In the genomic region with DNA sequence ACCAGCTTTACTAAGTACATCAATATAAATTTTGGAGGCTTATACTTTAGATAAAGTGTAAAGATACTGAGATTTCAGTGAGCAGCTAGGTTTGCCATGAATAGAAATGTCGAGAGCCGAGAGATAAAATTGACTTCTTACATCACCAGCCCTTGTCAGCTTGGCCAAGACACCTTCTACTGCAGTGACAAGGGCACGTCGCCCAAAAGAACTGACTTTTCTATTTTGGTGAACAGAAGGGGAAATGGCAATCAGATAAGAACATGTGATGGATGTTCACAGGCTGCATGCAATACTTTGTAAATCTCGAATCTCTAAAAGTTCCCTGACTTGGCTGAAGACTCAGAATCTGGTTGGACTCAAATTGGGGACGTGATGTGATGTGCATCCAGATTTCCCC, we compare ENCODE assay signal across 17 mouse cellular contexts.
DNase-seq lines count a peak whose midpoint lies in the region; ATAC-seq and TF ChIP-seq lines count a peak whose summit lies in the region.
"Had no signal": no experiment of that assay in that cellular context is flagged by ENCODE, and none has a peak within 500 bp of the region (broad histone marks: within the 10 kb centered on the region; RNA-seq: fewer than 3 reads in every experiment).

No protein-coding gene starts in this region.

- TF ChIP-seq EP300 in heart, postnatal 0 days (IDR thresholded peaks at IDR 0.05; ENCODE audit: low read depth), result no peak

- ATAC-seq in heart, embryonic 13.5 days (ENCODE audit: extremely low read depth, insufficient number of reproducible peaks, low FRiP score, low TSS enrichment), result no peak
- 0 out of 2 replicates have a peak, but pooled peaks have one; percentile 30 for ATAC-seq in heart, postnatal 0 days (ENCODE audit: insufficient read depth, low read depth)
- ATAC-seq: forebrain, embryonic 15.5 days; hindbrain, embryonic 16.5 days; inflammation-experienced regulatory T-cells, adult 6 months; intestine, postnatal 0 days had no signal

- H3K4me2 ChIP-seq in heart, embryonic 13.5 days, result no peak overlapping the region
- no peak overlapping the region for H3K4me2 ChIP-seq in heart, postnatal 0 days (ENCODE audit: low read depth, low read length)
- H3K4me2 ChIP-seq: embryonic facial prominence, embryonic 12.5 days; forebrain, embryonic 15.5 days had no signal

- H3K27ac ChIP-seq in cerebellum, adult 2 months (ENCODE audit: insufficient read depth, low read length), result no peak overlapping the region
- H3K27ac ChIP-seq in heart, embryonic 10.5 days, result peak overlapping the region; percentile 47; the same call in 1 of the 2 replicates
- 0 out of 2 replicates have a peak overlapping the region, but pooled peaks have one; percentile 16 for H3K27ac ChIP-seq in heart, embryonic 13.5 days (replicated peaks)
- H3K27ac ChIP-seq in heart, postnatal 0 days (ENCODE audit: low read depth), result no peak overlapping the region
- H3K27ac ChIP-seq: embryonic facial prominence, embryonic 12.5 days; forebrain, embryonic 15.5 days had no signal

- DNase-seq in cerebellum, postnatal 14 days, result peak; percentile 21 to 30
- DNase-seq in cerebellum, adult 2 months, result no peak
- no peak for DNase-seq in heart, embryonic 10.5 days (ENCODE audit: low spot score)
- DNase-seq in heart, postnatal 0 days (ENCODE audit: low spot score), result peak; percentile 19
- no peak for DNase-seq in right cerebral cortex, postnatal 4 days
- DNase-seq in lung, adult 18-20 months, result no peak
- DNase-seq in layer of hippocampus, adult 8-10 months (ENCODE audit: low spot score in 2 of 2), result no peak
- DNase-seq: adrenal gland, postnatal 14 days; cerebellum, adult 11-12 months; gastrocnemius, postnatal 10 days; kidney, adult 8-10 months had no signal

- no peak overlapping the region for H3K4me3 ChIP-seq in cerebellum, adult 2 months (replicated peaks; ENCODE audit: insufficient read depth, low read depth, low read length)
- no peak overlapping the region for H3K4me3 ChIP-seq in heart, embryonic 10.5 days
- no peak overlapping the region for H3K4me3 ChIP-seq in heart, embryonic 13.5 days
- no peak overlapping the region for H3K4me3 ChIP-seq in heart, postnatal 0 days (ENCODE audit: low read depth, low read length)
- H3K4me3 ChIP-seq: embryonic facial prominence, embryonic 12.5 days; forebrain, embryonic 15.5 days had no signal

- H3K36me3 ChIP-seq in heart, embryonic 10.5 days, result no peaks in the 10 kb centered on the region
- no peaks in the 10 kb centered on the region for H3K36me3 ChIP-seq in heart, embryonic 13.5 days
- no peaks in the 10 kb centered on the region for H3K36me3 ChIP-seq in heart, postnatal 0 days (replicated peaks; ENCODE audit: control insufficient read depth, insufficient read depth, low read length)
- H3K36me3 ChIP-seq: embryonic facial prominence, embryonic 12.5 days; forebrain, embryonic 15.5 days had no signal

- no peaks in the 10 kb centered on the region for H3K4me1 ChIP-seq in cerebellum, adult 2 months (ENCODE audit: control insufficient read depth, insufficient read depth, low read length)
- peaks cover 7% of the 10 kb centered on the region; the same call in 1 of the 2 replicates for H3K4me1 ChIP-seq in heart, embryonic 10.5 days
- peaks cover 11% of the 10 kb centered on the region for H3K4me1 ChIP-seq in heart, embryonic 13.5 days
- no peaks in the 10 kb centered on the region for H3K4me1 ChIP-seq in heart, postnatal 0 days (ENCODE audit: control insufficient read depth, insufficient read depth)
- H3K4me1 ChIP-seq: embryonic facial prominence, embryonic 12.5 days; forebrain, embryonic 15.5 days had no signal

- H3K27me3 ChIP-seq in cerebellum, adult 2 months (ENCODE audit: control insufficient read depth, insufficient read depth, low read length), result no peaks in the 10 kb centered on the region
- no peaks in the 10 kb centered on the region for H3K27me3 ChIP-seq in heart, embryonic 10.5 days (ENCODE audit: insufficient read depth, poor library complexity, severe bottlenecking)
- H3K27me3 ChIP-seq in heart, embryonic 13.5 days (replicated peaks), result no peaks in the 10 kb centered on the region
- no peaks in the 10 kb centered on the region for H3K27me3 ChIP-seq in heart, postnatal 0 days (ENCODE audit: control insufficient read depth, insufficient read depth, low read length)
- H3K27me3 ChIP-seq: embryonic facial prominence, embryonic 12.5 days; forebrain, embryonic 15.5 days had no signal

- 61% methylated on average over 6 of the region's 6 CpGs for WGBS in cerebellum, adult 2 months
- WGBS in heart, embryonic 10.5 days, result 38% methylated on average over 6 of the region's 6 CpGs
- 36% methylated on average over 6 of the region's 6 CpGs for WGBS in heart, embryonic 13.5 days
- 18% methylated on average over 6 of the region's 6 CpGs for WGBS in heart, postnatal 0 days

- TF ChIP-seq POLR2A in cerebellum, adult 2 months (IDR thresholded peaks at IDR 0.05; ENCODE audit: borderline replicate concordance, insufficient read depth, low read length), result no peak

- no peaks in the 10 kb centered on the region for H3K9me3 ChIP-seq in heart, embryonic 10.5 days
- 0 out of 2 replicates have a peak, but pooled peaks cover 2% of the 10 kb centered on the region for H3K9me3 ChIP-seq in heart, embryonic 13.5 days
- no peaks in the 10 kb centered on the region for H3K9me3 ChIP-seq in heart, postnatal 0 days (replicated peaks; ENCODE audit: control insufficient read depth, low read length)
- H3K9me3 ChIP-seq: embryonic facial prominence, embryonic 12.5 days; forebrain, embryonic 15.5 days had no signal

- H3K9ac ChIP-seq in heart, embryonic 13.5 days, result no peak overlapping the region
- no peak overlapping the region for H3K9ac ChIP-seq in heart, postnatal 0 days (replicated peaks; ENCODE audit: low read depth, low read length)
- H3K9ac ChIP-seq: embryonic facial prominence, embryonic 12.5 days; forebrain, embryonic 15.5 days had no signal

- TF ChIP-seq CTCF in cerebellum, adult 2 months (IDR thresholded peaks at IDR 0.05; ENCODE audit: borderline replicate concordance, insufficient read depth, low read depth, low read length), result no peak
- no peak for TF ChIP-seq CTCF in heart, postnatal 0 days (IDR thresholded peaks at IDR 0.05; ENCODE audit: low read depth)

Comparison
In these comparisons a context has a peak if more than half of its experiments do, and no peak if none do; other contexts are left out.
1. DNase-seq: peak in cerebellum, postnatal 14 days (2 of 2) and heart, postnatal 0 days (single experiment); none in cerebellum, adult 2 months (0 of 2), heart, embryonic 10.5 days (single experiment), right cerebral cortex, postnatal 4 days (single experiment), lung, adult 18-20 months (0 of 2) and layer of hippocampus, adult 8-10 months (0 of 2).
2. H3K27ac ChIP-seq: peak in heart, embryonic 10.5 days (single experiment) and heart, embryonic 13.5 days (single experiment); none in cerebellum, adult 2 months (single experiment) and heart, postnatal 0 days (single experiment).